Mouse (Mus musculus) midbrain, embryonic 13.5 days (tissue): Measurements from ENCODE around the gene Foxn3. TPM values are rescaled to one million over a fixed set of nuclear protein-coding genes. Genes with fewer than 3 reads are reported as not detected.

Experiments
- ATAC-seq: fragments of 200-750 bp; cut with Nextera tagmentation; 2 replicates; pipeline ENCODE4 v1.8.0; 2017; ENCODE audit warnings: mild to moderate bottlenecking, moderate TSS enrichment, moderate library complexity
- H3K27ac ChIP-seq: fragments of 300-500 bp; sonication (generic); 2 replicates; pipeline ENCODE4 v1.5.1; 2015; ENCODE audit warnings: inconsistent platforms, mild to moderate bottlenecking, moderate library complexity
- H3K27me3 ChIP-seq: fragments of 300-500 bp; sonication (generic); 2 replicates; pipeline ENCODE4 v1.6.1; 2015; ENCODE audit warnings: mild to moderate bottlenecking, inconsistent platforms
- H3K36me3 ChIP-seq: fragments of 300-500 bp; sonication (generic); 2 replicates; pipeline ENCODE4 v1.6.1; 2015; ENCODE audit warnings: mild to moderate bottlenecking, inconsistent platforms
- H3K4me1 ChIP-seq: fragments of 300-500 bp; sonication (generic); replicated peaks from 2 replicates; pipeline ENCODE4 v1.6.1; 2015; ENCODE audit warnings: inconsistent platforms
- H3K4me2 ChIP-seq: fragments of 300-500 bp; sonication (generic); replicated peaks from 2 replicates; pipeline ENCODE4 v1.6.1; 2015; ENCODE audit warnings: moderate library complexity, mild to moderate bottlenecking, inconsistent platforms
- H3K4me3 ChIP-seq: fragments of 300-500 bp; sonication (generic); replicated peaks from 2 replicates; pipeline ENCODE4 v1.5.1; 2015; ENCODE audit warnings: mild to moderate bottlenecking, inconsistent platforms
- H3K9ac ChIP-seq: fragments of 300-500 bp; sonication (generic); replicated peaks from 2 replicates; pipeline ENCODE4 v1.6.1; 2015; ENCODE audit warnings: mild to moderate bottlenecking, inconsistent platforms
- H3K9me3 ChIP-seq: fragments of 300-500 bp; sonication (generic); 2 replicates; pipeline ENCODE4 v1.6.1; 2016; ENCODE audit warnings: mild to moderate bottlenecking, inconsistent platforms
- WGBS: fragments of 180-500 bp; shearing (Covaris S2); methylation state at CpG from one replicate; pipeline ENCODE4 v1.1.7; 2015; 5-methylcytosine and 5-hydroxymethylcytosine counted together
- polyA plus RNA-seq: library from polyadenylated mRNA; unstranded; fragments of >200 nt; fragmentation: Nextera tagmentation; extraction: Ambion mirVana; gene quantifications from 2 replicates; pipeline ENCODE4 v1.2.1, GENCODE M21; 2015

Gene Foxn3
- polyA plus RNA-seq, 1 experiment from 2014 or later, result 83.7 TPM

DNA sequence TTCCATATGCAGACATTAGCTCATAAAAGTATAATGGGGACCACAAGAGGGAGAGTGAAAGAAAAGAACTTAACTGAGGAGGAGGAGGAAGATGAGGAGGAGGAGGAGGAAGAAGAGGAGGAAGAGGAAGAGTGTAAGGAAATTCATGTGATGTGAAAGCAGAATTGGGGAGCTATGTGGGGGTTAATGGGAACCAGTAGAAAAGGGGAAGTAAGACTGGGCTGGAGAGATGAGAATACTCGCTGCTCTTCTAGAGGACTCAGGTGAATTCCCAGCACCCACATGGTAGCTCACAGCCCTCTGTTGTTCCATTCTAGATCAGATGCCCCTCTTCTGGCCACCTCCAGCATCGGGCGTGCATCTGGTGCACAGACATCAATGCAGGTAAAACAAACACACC is 83.0 kb downstream of the Foxn3 start:
- H3K4me1 ChIP-seq, result no peaks in the 10 kb centered on the region
- H3K4me2 ChIP-seq, result no peak overlapping the region
- H3K9me3 ChIP-seq, result 0 out of 2 replicates have a peak, but pooled peaks cover 2% of the 10 kb centered on the region
- no peak for ATAC-seq
- H3K27ac ChIP-seq, result no peak overlapping the region
- H3K27me3 ChIP-seq, result no peaks in the 10 kb centered on the region
- 92% methylated on average over 3 of the region's 3 CpGs for WGBS
- no peaks in the 10 kb centered on the region; the same call in 1 of the 2 replicates for H3K36me3 ChIP-seq
- no peak overlapping the region for H3K4me3 ChIP-seq
- H3K9ac ChIP-seq, result no peak overlapping the region

DNA sequence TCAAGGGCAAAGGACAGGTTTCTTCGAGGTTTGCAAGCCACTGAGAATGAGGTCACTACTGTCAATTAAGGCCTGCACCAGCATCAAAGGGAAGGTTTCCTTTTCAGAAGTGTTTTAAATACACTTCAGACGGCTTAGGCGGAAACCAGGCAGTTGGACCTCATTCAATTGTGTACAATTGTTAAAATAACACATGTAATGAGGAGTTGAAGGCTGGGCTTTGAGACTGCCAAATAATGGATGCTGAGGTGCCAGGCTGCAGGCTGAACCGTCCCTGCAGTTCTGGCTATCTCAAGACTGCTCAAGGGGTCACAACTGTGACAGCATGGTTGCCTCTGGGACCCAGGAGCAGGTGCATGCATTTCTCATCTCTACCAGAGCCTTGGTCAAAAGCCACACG is 89.2 kb downstream of the Foxn3 start:
- Histone ChIP-seq H3K9ac (no peak overlapping the region), H3K27ac (peak overlapping the region; percentile 33), H3K36me3 (no peaks in the 10 kb centered on the region), H3K4me3 (no peak overlapping the region), H3K4me1 (peaks cover 30% of the 10 kb centered on the region), H3K4me2 (no peak overlapping the region), H3K9me3 (0 out of 2 replicates have a peak, but pooled peaks cover 2% of the 10 kb centered on the region), H3K27me3 (no peaks in the 10 kb centered on the region)
- 26% methylated on average over 5 of the region's 5 CpGs for WGBS
- peak; percentile 34; the same call in 1 of the 2 replicates for ATAC-seq

DNA sequence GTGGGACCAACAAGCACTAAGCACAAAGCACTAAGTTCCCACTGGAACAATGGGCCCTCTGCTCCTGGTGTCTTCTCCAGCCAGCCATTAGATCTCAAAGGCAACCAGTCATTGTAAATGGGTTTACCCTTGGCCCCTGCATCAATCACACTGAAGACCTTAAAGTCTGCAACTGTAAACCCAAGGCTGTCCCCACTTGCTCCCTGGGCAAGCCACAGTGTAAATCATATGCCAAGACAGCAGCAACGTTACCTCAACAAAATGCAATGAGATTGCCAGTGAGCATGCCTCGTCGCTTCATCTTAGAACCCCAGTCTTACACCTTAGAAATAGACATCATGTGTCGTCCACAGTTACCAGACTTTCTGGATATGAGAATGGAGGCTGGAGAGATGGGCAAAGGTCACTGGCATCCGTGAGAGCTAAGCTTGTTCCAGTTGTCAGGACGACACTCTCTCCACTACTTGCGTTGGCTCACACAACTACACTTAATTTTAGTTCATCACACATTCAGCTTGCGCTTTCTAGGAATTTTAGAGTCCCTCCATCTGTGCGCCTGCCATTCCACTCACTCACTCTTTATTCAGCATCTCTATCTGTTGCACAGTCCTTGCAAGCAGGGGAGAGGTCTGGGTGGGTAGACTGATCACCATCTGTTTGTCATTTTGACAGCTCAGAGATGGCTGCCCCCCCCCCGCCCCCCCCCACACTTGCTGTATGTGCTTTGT is 89.8 kb downstream of the Foxn3 start:
- Histone ChIP-seq H3K9ac (no peak overlapping the region), H3K9me3 (0 out of 2 replicates have a peak, but pooled peaks cover 2% of the 10 kb centered on the region), H3K4me3 (no peak overlapping the region), H3K36me3 (no peaks in the 10 kb centered on the region), H3K4me1 (peaks cover 31% of the 10 kb centered on the region), H3K27ac (peak overlapping the region; percentile 33), H3K27me3 (no peaks in the 10 kb centered on the region), H3K4me2 (no peak overlapping the region)
- 0 out of 2 replicates have a peak, but pooled peaks have one; percentile 20 for ATAC-seq
- 79% methylated on average over 10 of the region's 10 CpGs for WGBS

DNA sequence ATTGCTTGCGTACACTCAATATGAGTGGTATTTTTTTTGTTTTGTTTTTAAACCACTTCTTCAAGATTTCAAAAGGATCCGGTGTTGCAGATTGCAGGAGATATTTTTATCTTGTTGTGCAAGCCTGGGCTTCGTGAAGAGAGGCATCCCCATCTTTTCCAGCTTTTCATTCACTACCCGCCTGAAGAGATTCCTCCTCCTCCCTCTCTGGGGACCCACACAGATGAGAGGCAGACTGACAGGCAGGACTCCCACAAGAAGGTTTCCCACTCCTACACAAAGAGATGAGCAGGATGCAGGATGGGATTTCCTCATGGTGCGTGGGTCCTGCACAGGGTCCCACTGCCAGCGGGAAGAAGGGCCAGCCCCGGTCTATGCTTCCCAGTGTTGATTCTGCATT is 92.0 kb downstream of the Foxn3 start:
- Histone ChIP-seq H3K4me3 (no peak overlapping the region), H3K36me3 (no peaks in the 10 kb centered on the region), H3K9me3 (0 out of 2 replicates have a peak, but pooled peaks cover under 1% of the 10 kb centered on the region), H3K27me3 (no peaks in the 10 kb centered on the region), H3K9ac (no peak overlapping the region; the same call in 1 of the 2 replicates), H3K4me1 (peaks cover 50% of the 10 kb centered on the region), H3K27ac (peak overlapping the region; percentile 6; the same call in 1 of the 2 replicates), H3K4me2 (no peak overlapping the region)
- ATAC-seq, result no peak
- 81% methylated on average over 7 of the region's 7 CpGs for WGBS

DNA sequence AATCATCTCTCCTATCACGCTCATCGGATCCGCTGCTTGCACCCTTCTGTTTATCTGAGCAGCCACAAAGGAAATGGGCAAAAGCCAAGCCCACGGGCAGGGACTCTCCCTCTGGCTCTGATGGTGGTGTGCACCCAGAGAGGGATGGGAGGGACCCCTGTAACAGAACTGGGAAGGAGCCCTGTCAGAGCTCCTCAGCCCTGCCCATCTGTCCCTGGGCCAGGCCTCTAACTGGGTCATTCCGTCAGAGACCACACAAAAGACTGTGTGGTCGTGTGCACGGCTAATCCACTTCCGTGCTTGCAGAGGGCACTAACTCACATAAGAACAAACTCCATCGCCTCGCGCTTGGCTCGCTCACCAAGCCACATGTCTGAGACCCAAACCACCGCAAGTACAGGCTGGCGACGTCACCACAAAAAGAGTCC is 95.5 kb downstream of the Foxn3 start:
- peak; percentile 82 for ATAC-seq
- H3K9me3 ChIP-seq, result no peaks in the 10 kb centered on the region
- H3K9ac ChIP-seq, result no peak overlapping the region
- H3K4me3 ChIP-seq, result no peak overlapping the region
- no peak overlapping the region for H3K4me2 ChIP-seq
- WGBS, result 38% methylated on average over 15 of the region's 15 CpGs
- H3K27ac ChIP-seq, result peak overlapping the region; percentile 58; the same call in 1 of the 2 replicates
- H3K27me3 ChIP-seq, result no peaks in the 10 kb centered on the region
- H3K4me1 ChIP-seq, result peaks cover 45% of the 10 kb centered on the region
- no peaks in the 10 kb centered on the region for H3K36me3 ChIP-seq

DNA sequence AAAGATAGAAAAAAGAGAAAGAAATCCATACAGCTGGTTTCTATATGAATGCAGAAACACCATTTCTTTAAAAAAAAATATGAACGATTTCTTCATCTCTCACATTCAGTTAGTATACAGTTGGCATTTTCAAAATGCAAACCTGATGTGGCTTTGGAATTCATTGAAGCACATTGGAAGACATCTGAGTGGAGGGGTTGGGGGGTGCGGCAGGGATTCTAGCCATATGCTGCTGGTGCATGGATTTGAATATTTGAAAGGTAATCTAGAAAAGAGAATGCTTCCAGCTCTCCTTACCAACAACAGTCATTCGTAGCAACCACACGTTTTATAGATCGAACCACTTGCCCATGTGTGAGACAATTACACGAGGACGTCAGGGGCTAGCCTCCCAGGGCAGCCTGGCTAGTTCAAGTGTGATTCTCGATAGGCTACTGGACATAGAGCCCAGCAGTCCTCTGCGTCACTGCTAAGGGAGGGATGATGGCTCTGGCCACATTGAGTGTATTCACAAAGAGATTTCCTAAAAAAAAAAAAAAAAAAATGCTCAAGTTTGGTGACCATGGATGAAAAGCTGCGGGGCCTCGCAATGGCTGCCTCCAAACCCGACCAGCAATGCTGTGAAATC is 96.0 kb downstream of the Foxn3 start:
- no peak overlapping the region for H3K4me2 ChIP-seq
- no peaks in the 10 kb centered on the region for H3K36me3 ChIP-seq
- no peaks in the 10 kb centered on the region for H3K27me3 ChIP-seq
- peaks cover 45% of the 10 kb centered on the region for H3K4me1 ChIP-seq
- ATAC-seq, result peak; percentile 40; the same call in 1 of the 2 replicates
- H3K4me3 ChIP-seq, result no peak overlapping the region
- H3K9me3 ChIP-seq, result no peaks in the 10 kb centered on the region
- H3K27ac ChIP-seq, result peak overlapping the region; percentile 58; the same call in 1 of the 2 replicates
- 71% methylated on average over 12 of the region's 12 CpGs for whole genome bisulfite sequencing
- no peak overlapping the region for H3K9ac ChIP-seq

DNA sequence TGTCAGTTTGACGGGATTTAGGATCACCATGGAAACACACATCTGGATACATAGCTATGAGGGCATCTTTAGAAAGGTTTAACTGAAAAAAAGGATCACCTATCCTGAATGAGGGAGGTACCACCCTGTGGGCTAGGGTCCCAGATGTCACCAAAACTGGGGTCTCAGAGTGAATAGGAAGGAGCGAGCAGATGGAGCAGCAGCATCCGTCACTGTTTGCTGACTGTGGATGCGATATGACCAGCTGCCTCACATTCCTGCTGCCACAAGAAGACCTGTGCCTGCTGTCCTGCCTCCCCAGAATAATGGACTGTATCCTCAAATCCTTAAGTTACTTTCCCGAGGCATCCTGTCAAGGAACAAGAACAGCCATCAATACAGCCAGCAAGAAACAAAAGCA is 97.0 kb downstream of the Foxn3 start:
- WGBS, result 30% methylated on average over 5 of the region's 5 CpGs
- H3K27me3 ChIP-seq, result no peaks in the 10 kb centered on the region
- peaks cover 39% of the 10 kb centered on the region for H3K4me1 ChIP-seq
- H3K36me3 ChIP-seq, result no peaks in the 10 kb centered on the region
- no peaks in the 10 kb centered on the region for H3K9me3 ChIP-seq
- no peak overlapping the region for H3K4me2 ChIP-seq
- no peak for ATAC-seq
- H3K4me3 ChIP-seq, result no peak overlapping the region
- H3K27ac ChIP-seq, result no peak overlapping the region
- H3K9ac ChIP-seq, result no peak overlapping the region

DNA sequence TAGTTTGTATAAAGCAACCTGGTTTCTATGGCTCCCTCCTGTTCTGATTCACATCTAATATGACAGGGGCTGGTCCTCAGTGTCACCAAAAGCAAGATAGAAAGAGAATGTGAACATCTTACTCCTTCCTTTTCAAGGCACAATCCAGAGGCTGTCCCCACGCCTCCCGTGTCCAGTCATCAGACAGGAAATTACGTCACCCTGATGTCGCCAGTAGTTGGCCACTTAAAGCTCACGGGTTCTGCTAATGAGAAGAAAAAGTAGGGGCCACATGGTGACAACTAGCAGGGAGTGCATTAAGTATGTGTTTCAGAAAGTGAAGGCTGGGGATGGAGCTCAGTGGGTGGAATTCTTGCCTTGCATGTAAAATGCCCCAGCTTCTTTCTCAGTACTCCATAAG is 99.1 kb downstream of the Foxn3 start:
- ATAC-seq, result no peak
- no peaks in the 10 kb centered on the region for H3K27me3 ChIP-seq
- no peak overlapping the region for H3K4me2 ChIP-seq
- no peak overlapping the region for H3K9ac ChIP-seq
- peaks cover 33% of the 10 kb centered on the region for H3K4me1 ChIP-seq
- no peak overlapping the region for H3K4me3 ChIP-seq
- no peaks in the 10 kb centered on the region for H3K9me3 ChIP-seq
- no peaks in the 10 kb centered on the region for H3K36me3 ChIP-seq
- 80% methylated on average over 5 of the region's 5 CpGs for WGBS
- no peak overlapping the region for H3K27ac ChIP-seq

DNA sequence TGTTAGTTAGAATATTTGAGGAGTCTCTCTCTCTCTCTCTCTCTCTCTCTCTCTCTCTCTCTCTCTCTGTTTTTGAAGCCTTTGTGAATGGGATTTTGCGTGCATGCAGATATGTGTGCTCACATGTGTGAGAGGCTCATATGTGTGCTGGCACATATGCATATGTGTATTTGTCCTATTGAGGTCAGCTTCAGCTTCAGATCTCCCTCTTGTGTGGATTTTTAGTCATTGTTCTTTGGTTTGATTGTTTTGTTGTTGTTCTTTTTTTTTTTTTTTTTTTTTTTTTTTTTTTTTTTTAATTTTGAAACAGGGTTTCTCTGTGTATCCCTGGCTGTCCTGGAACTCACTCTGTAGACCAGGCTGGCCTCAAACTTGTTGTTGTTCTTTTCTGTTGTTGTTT is 100.5 kb downstream of the Foxn3 start:
- H3K4me3 ChIP-seq, result no peak overlapping the region
- H3K9me3 ChIP-seq, result no peaks in the 10 kb centered on the region
- no peaks in the 10 kb centered on the region for H3K36me3 ChIP-seq
- H3K27ac ChIP-seq, result no peak overlapping the region
- ATAC-seq, result no peak
- peaks cover 37% of the 10 kb centered on the region for H3K4me1 ChIP-seq
- H3K9ac ChIP-seq, result no peak overlapping the region
- 92% methylated on average over 1 of the region's 1 CpGs for WGBS
- H3K4me2 ChIP-seq, result no peak overlapping the region
- H3K27me3 ChIP-seq, result no peaks in the 10 kb centered on the region

DNA sequence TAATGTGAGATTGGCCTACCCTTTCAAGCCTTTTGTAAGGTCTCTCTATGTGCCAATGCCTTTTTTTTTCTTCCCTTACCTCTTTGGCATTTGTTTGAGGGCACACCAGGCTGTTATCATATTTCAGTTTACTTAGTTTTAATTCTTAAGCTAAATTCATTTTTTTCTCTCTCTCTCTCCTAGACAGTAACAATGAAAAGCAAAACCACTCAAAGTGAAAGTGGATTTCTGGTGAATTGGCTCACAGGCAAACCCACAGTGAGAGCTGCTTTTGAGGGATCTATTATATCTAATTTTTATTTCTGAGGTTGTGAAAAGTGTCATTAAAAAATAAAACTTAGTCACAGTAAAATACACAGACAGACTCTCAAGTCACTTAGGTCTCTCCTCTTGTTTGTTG is 101.1 kb downstream of the Foxn3 start:
- no peak for ATAC-seq
- H3K27ac ChIP-seq, result no peak overlapping the region

DNA sequence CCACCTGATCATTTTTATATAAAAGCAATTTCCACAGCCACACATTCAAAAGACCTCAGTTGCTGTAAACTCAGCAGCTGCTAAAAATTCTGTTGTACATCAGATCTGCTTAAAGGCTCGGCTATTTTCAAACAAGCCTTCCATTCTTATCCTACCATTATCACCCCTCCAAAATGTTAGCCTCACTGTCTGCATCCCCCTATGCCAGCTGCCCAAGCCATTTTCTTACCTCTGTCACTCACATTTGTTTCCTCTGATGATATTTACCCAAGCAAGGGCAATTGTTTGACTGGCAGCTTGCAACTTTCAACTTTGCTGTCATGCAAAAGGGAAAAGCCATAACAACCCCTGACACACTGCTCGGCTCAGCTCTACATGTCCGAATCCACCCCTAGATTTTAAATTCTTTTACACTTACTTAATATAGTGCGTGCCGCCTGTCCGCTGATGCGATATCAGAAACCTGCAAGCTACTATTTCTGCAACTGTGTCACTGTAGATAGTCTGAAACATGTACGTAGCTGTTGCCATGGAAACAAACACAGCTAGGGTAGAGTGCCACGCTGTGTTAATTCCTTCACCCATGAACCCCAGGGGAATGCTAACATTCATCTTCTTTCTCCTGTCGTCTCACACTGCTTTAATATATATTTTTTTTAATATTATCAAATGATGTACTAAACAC is 105.7 kb downstream of the Foxn3 start:
- no peaks in the 10 kb centered on the region for H3K27me3 ChIP-seq
- peak overlapping the region; percentile 19; the same call in 1 of the 2 replicates for H3K4me2 ChIP-seq
- peaks cover 35% of the 10 kb centered on the region for H3K4me1 ChIP-seq
- peak; percentile 81 for ATAC-seq
- H3K9me3 ChIP-seq, result no peaks in the 10 kb centered on the region
- no peak overlapping the region for H3K4me3 ChIP-seq
- H3K36me3 ChIP-seq, result no peaks in the 10 kb centered on the region
- no peak overlapping the region for H3K9ac ChIP-seq
- H3K27ac ChIP-seq, result peak overlapping the region; percentile 30
- 42% methylated on average over 10 of the region's 10 CpGs for WGBS

More for the DNA sequence above, 101.1 kb downstream of the Foxn3 start:
- H3K9me3 ChIP-seq, result no peaks in the 10 kb centered on the region
- H3K4me1 ChIP-seq, result peaks cover 37% of the 10 kb centered on the region
- no peak overlapping the region for H3K9ac ChIP-seq
- no peaks in the 10 kb centered on the region for H3K36me3 ChIP-seq
- H3K4me2 ChIP-seq, result no peak overlapping the region
- no peak overlapping the region for H3K4me3 ChIP-seq
- H3K27me3 ChIP-seq, result no peaks in the 10 kb centered on the region

DNA sequence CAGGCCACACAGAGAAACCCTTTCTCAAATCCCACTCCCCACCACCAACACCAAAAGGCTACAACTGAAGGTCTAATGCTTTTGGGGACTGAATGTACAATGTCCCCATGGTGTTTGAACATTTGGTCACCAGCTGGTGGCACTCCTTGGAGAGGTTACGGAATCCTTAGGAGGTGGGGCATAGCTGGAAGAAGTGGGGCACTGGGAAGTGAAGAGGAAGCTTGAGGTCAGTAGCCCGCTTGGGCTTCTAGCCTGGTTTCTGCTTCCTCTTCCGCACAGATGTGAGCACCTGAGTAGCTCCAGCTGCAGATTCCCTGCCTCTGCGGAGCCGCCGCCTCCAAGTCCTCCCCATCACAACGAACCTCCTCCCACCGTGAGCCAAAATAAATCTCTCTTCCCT is 107.8 kb downstream of the Foxn3 start:
- Histone ChIP-seq H3K4me1 (peaks cover 35% of the 10 kb centered on the region), H3K27ac (no peak overlapping the region), H3K9me3 (no peaks in the 10 kb centered on the region), H3K4me2 (no peak overlapping the region), H3K9ac (no peak overlapping the region), H3K36me3 (no peaks in the 10 kb centered on the region), H3K27me3 (no peaks in the 10 kb centered on the region), H3K4me3 (no peak overlapping the region)
- no peak for ATAC-seq
- 92% methylated on average over 8 of the region's 8 CpGs for WGBS
